Mouse (Mus musculus): Measurements from ENCODE around the gene Msi2.

The Msi2 gene

GRCm38 (mm10) chr11:88614527-88615305, 103.6 kb downstream of the Msi2 start:
- in situ Hi-C loops (cut with MseI, MboI) = no loop called here

DNA sequence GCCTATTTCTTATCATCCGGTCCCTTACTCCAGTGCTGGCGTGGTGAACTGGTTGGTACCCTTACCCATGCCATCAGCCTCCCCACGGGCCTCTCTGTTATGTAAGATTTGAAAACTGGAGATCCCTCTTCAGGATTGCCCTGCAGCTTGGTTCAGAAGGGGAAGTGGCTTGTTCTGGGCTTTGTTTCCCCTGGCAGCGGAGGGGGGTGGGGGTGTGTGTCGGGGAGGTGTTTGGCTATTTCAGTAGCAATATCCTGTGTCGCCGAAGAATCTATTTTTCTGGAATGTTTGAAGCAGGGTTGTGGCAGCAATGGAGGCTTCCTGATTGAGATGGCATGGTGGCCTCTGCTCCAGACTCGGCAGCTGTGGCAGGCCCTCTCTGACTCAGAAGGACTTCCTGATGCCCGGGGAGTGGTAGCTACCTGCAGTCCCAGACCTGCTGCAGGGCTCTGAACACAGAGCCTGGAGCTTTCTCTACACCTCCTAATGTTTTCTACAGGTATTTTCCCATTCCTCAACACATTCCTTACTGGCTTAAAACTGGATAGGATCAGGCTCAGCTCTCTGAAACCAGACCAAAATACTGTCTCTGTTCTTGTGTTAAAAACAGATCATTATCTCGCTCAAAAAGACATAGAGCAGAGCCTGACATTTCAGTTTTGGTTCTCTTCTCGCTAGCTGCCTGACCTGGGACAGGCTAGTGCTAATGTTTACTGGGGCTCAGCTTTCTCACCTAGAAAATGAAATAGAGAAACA, 104.4 kb downstream of the Msi2 start:
- in situ Hi-C loops (cut with MseI, MboI) = no loop called here

- in situ Hi-C loops (cut with MseI, MboI) = no loop called here
Measured at GRCm38 (mm10) chr11:88613008-88613407, 105.3 kb downstream of the Msi2 start.

DNA sequence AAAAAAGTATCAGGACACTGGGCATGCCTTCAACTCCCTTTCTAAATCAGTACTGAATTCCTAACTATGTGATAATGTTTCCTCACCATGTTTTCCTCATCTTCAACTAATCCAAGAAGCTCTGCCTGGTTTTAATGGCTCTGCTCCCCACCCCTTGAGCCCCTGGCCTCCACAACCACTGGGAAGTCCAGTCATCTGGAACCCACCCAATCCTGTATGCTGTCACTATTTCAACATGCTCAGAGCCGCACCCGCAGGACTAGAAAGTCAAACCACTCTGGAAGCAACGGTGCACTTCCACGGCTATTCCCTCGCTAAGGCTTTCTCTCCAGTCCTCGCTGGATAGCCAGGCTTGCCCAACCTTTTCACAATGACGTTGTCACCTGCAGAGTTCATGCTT, 106.2 kb downstream of the Msi2 start:
- in situ Hi-C loops (cut with MseI, MboI) = no loop called here

GRCm38 (mm10) chr11:88610809-88611208, 107.5 kb downstream of the Msi2 start:
- in situ Hi-C loops (cut with MseI, MboI) = no loop called here

- in situ Hi-C loops (cut with MseI, MboI) = no loop called here
Measured at GRCm38 (mm10) chr11:88610112-88610511, 108.2 kb downstream of the Msi2 start.

- in situ Hi-C loops (cut with MseI, MboI) = no loop called here
Measured at GRCm38 (mm10) chr11:88608584-88608983, 109.7 kb downstream of the Msi2 start.

DNA sequence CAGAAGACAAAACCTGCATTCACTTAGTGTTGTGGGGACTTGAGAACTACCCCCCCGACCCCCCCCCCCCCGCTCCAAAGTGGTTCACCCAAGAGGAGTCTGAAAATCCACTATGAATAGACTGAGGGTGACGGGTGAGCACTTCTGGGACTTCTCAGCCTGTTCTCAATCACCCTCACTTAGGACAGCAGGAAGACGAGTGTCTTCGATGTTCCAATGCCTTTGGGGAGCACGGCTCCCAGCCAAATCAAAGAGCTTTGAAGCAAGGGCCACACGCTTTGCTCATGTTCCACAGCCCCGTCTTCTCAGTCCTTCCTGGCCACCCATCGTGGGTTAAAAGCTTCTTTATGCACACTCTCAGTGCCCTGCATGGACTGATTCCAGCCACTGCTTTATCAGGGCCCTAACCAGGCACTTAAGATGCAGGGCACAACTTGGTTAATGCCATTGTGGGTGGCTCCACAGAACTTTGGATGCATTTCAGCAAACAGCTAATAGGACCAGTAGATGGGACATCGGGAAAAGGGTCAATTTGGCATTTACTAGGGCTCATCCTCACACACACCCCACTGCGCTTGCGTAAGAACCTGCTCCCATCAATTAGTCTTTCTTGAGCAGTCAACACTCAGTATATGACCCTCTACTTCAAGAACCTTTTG, 110.5 kb downstream of the Msi2 start:
- in situ Hi-C loops (cut with MseI, MboI) = no loop called here

DNA sequence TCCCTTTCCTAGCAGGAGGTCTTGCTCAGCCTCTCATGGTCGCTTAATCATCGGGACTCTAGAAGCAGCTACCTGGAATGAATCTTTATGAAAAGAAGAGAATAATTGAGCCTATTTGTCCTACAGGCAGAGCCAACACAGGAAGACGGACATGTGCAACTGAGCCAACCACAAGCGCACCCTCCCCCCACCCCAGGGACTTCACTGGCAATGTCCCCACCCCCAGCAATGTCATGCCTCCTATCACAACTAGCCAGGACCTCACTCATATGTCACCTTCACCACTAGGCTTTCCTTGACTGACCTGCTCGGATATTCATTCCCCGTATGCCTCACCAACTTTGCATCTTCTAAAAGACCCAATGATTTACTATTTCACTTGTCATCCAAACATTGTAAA, 112.5 kb downstream of the Msi2 start:
- in situ Hi-C loops (cut with MseI, MboI) = no loop called here

GRCm38 (mm10) chr11:88605098-88605525, 113.2 kb downstream of the Msi2 start:
- in situ Hi-C loops (cut with MseI, MboI) = no loop called here

- in situ Hi-C loops (cut with MseI, MboI) = no loop called here
Measured at GRCm38 (mm10) chr11:88604635-88605034, 113.7 kb downstream of the Msi2 start.

DNA sequence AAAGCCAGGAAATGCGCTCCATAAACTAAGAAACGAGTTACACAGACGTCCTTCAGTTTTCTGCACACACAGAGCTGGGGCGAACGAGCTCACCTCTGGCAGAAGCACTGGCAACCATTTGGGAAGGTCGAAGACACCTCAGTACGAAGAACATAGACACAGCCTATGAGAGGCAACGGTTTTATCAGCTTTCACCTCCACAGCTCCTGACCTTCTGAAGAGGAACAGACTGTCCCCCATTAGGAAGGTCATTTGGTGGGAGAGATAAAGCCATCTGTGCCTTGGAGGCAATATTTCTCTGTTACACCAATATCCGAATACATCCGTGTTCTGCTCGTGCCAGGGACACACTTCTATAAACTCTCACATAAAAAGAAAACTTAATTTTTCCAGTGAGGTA, 114.9 kb downstream of the Msi2 start:
- in situ Hi-C loops (cut with MseI, MboI) = no loop called here

DNA sequence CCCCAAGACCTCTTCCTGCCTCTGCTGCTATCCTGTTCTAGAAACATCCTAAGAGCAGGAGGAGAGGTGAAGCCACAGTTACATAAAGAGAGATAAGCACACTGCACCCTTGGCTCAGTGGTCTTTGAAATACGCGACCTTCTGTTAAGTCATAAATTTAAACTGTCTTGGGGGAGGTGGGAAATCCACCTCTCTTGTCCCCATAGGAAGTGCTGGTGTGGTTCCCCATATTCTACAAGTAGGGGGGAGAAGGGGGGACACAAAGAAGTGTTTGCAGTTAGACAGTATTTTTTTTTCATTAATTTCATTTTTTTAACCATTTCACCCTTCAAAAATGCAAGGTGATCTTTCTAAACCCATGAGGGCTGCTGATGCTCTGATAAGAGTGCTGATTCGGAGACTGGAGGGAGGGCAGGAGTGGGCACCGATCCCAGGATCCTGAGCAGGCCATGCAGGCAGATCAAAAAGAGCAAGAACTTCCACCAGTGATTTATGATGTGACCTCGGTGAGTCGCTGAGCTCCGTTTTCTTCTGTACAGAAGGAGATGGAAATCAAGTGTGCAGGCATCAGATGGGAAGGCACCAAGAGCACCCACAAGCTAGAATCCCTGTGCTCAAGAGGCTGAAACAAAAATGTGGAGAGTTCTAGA, 115.7 kb downstream of the Msi2 start:
- in situ Hi-C loops (cut with MseI, MboI) = no loop called here

- in situ Hi-C loops (cut with MseI, MboI) = no loop called here
Measured at GRCm38 (mm10) chr11:88600194-88600593, 118.1 kb downstream of the Msi2 start.

- in situ Hi-C loops (cut with MseI, MboI) = no loop called here
Measured at GRCm38 (mm10) chr11:88599332-88600130, 118.8 kb downstream of the Msi2 start.

DNA sequence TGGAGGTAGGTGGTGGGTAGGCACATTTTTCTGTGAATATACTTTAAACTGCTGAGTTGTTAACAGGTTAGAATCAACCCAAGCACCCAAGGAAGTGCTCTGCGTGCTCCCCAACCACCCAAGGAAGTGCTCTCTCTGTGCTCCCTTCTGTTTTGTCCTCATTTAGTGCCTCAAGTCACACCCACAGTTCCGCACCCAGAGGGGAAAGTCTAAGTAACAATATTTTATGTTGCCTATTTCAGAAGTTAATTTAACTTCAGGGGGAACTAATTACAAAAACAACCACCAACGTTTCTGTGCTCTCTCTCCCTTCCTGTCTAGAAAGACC, 119.5 kb downstream of the Msi2 start:
- in situ Hi-C loops (cut with MseI, MboI) = no loop called here

DNA sequence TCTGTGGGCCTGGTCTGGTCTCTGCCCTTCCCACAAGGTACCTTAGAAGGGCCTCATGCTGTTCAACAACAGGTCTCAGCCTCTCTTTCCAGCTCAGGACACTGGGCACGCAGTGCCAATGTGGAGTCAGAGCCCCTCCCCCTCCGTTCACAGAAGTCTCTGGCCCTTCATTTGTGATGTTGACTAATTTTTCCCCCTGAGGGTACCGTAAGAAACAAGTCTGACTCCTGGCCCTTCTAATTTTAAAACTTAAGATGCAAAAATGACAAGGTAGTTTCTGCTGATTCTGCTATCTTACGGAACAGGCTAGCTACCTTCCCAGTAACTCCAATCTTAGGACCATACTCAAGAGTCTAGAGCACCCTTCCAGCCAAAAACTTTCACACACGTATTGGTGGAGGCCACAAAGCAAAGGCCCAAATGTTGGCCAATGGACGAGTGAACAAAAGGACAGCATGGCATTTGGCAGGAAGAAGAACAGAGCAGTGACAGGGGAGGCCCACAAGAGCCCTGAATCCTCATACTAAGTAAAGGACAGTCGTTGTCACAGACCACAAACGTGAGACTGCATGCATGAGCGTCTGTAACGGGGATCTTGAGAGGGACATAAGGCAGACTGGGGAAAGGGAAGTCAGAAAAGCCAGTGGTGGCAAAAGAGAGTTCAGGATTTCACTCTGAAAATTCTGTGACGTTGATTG, 120.0 kb downstream of the Msi2 start:
- in situ Hi-C loops (cut with MseI, MboI) = no loop called here

GRCm38 (mm10) chr11:88595616-88596015, 122.7 kb downstream of the Msi2 start:
- in situ Hi-C loops (cut with MseI, MboI) = no loop called here

DNA sequence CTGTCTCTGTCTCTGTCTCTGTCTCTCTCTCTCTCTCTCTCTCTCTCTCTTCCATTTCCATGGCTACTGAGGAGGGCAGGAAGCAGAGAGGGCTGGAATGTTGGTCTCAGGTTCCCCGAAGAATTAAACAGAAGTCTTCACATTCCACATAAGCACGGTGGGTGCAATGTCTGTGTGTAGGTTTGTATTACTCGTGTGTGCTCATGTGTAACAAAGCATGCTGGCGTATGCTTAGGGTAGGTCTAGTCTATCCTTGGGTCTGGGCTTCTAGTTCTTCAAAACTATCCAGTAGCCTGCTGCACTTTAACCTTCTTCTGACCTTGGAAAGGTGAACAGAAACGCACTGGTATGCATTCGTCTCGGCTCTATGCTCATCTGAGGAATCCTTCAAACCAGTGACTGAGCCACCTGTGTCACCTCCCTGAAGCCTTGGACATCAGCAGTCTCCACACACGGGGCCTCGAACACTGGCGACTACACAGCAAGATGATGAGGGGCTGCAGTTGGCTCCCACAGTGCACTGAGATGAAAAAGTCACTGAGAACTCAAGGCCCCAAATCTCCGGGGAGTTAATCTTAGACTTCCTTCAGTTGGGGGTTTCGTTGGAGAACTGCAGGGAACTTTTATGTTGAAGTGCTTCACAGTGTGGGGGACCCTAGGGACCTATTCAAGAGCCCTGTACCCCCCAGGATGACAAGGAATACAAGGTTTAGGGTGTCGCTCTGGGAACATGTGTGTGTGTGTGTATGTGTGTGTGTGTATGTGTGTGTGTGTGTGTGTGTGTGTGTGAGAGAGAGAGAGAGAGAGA, 123.3 kb downstream of the Msi2 start:
- in situ Hi-C loops (cut with MseI, MboI) = no loop called here

DNA sequence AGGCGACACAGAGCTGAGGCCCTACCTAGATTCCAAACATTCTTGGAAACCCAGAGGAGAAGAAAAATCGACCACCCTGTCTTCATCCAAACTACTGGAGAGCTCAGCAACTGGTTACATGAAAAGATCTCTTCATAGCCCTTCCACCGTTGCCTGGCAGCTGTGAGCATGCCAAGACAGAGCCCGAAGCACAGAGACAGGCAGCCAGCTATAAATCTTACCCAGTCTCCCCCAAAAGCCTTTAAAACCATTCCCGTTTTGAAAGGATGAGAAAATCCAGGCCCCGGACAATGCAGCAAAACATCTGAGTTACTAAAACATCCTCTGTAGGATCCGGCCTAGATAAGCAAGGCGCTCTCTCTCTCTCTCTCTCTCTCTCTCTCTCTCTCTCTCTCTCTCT, 124.3 kb downstream of the Msi2 start:
- in situ Hi-C loops (cut with MseI, MboI) = no loop called here

Measured in mouse trophoblast stem cell (cell line).